Mouse (Mus musculus) lung, embryonic 16.5 days (tissue): Measurements from ENCODE around the gene Lasp1. TPM values are rescaled to one million over a fixed set of nuclear protein-coding genes. Genes with fewer than 3 reads are reported as not detected.

Source experiments
- ATAC-seq: fragments of 200-750 bp; cut with Nextera tagmentation; 2 replicates; pipeline ENCODE4 v1.8.0; 2017; ENCODE audit warnings: low read depth, mild to moderate bottlenecking, moderate library complexity
- H3K27ac ChIP-seq: fragments of 300-500 bp; sonication (generic); 2 replicates; pipeline ENCODE4 v1.5.1; 2014; ENCODE audit warnings: mild to moderate bottlenecking, control low read depth, low read length
- H3K27me3 ChIP-seq: fragments of 300-500 bp; sonication (generic); 2 replicates; pipeline ENCODE4 v1.6.1; 2014; ENCODE audit warnings: low read depth, low read length, mixed read lengths; ENCODE audit not compliant: control insufficient read depth, insufficient read depth
- H3K36me3 ChIP-seq: fragments of 300-500 bp; sonication (generic); 2 replicates; pipeline ENCODE4 v1.6.1; 2014; ENCODE audit warnings: low read length; ENCODE audit not compliant: control insufficient read depth, insufficient read depth
- H3K4me1 ChIP-seq: fragments of 300-500 bp; sonication (generic); replicated peaks from 2 replicates; pipeline ENCODE4 v1.6.1; 2014; ENCODE audit warnings: low read length, mixed read lengths; ENCODE audit not compliant: control insufficient read depth, insufficient read depth
- H3K4me2 ChIP-seq: fragments of 300-500 bp; sonication (generic); 2 replicates; pipeline ENCODE4 v1.6.1; 2014; ENCODE audit warnings: low read depth, low read length, control low read depth
- H3K4me3 ChIP-seq: fragments of 300-500 bp; sonication (generic); 2 replicates; pipeline ENCODE4 v1.5.1; 2014; ENCODE audit warnings: mild to moderate bottlenecking, low read length, control low read depth
- H3K9ac ChIP-seq: fragments of 300-500 bp; sonication (generic); 2 replicates; pipeline ENCODE4 v1.6.1; 2014; ENCODE audit warnings: low read length, control low read depth
- H3K9me3 ChIP-seq: fragments of 300-500 bp; sonication (generic); 2 replicates; pipeline ENCODE4 v1.6.1; 2016; ENCODE audit warnings: low read length; ENCODE audit not compliant: control insufficient read depth
- WGBS: fragments of 180-500 bp; shearing (Covaris S2); extraction: QIAGEN DNeasy Blood & Tissue Kit; methylation state at CpG from one replicate; pipeline ENCODE4 v1.1.7; 2014; 5-methylcytosine and 5-hydroxymethylcytosine counted together
- polyA plus RNA-seq: library from polyadenylated mRNA; unstranded; fragments of >200 nt; fragmentation: Nextera tagmentation; extraction: Ambion mirVana; gene quantifications from 2 replicates; pipeline ENCODE4 v1.2.1, GENCODE M21; 2015

The Lasp1 gene
- polyA plus RNA-seq, 1 experiment from 2014 or later: 167 TPM

DNA sequence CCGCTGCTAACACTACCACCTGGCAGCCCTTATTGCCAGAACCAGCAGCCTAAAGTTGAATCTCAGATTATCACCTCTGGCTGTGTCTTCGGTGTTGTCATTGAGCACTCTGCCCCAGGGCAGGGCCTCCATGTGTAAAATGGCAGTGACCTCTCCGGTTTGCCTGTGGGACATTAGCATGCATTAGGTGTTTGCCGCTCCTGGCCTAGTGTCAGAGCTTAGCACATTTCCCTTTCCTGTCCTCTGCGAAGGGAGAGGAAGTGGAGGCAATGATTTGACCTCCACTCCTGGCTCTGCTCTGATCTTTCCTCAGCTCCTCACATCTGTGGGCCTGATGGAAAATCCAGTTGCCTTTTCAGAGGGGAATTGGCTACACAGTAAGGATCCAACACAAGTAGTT lies 21.1 kb downstream of the Lasp1 start:
- Histone ChIP-seq H3K9ac (no peak overlapping the region), H3K27ac (no peak overlapping the region), H3K36me3 (peaks cover 15% of the 10 kb centered on the region), H3K27me3 (no peaks in the 10 kb centered on the region), H3K4me1 (peaks cover 43% of the 10 kb centered on the region), H3K4me3 (no peak overlapping the region), H3K4me2 (no peak overlapping the region), H3K9me3 (no peaks in the 10 kb centered on the region)
- no peak for ATAC-seq
- 63% methylated on average over 5 of the region's 5 CpGs for WGBS

DNA sequence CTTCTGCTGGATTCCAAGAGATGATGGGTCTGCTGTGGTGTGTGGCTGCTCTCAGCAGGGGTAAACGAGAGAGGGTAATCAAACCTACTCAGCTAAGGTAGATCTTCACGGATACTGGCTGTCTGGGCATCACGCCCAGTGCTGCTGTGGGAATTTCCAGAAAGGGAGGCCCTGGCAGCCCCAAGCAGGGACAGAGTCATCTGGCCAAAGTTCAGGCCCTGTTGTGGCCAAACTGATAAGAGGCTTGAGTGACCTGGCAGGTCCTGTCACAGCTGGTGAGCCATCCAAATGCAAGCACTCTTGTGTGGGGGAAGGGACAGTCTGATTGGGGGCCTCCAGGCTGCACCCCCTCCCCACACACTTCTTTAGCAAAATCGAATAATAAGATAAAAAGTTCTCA lies 22.0 kb downstream of the Lasp1 start:
- Histone ChIP-seq H3K4me3 (no peak overlapping the region), H3K9ac (no peak overlapping the region), H3K9me3 (no peaks in the 10 kb centered on the region), H3K27ac (no peak overlapping the region), H3K27me3 (no peaks in the 10 kb centered on the region), H3K4me1 (peaks cover 34% of the 10 kb centered on the region), H3K36me3 (peaks cover 16% of the 10 kb centered on the region), H3K4me2 (no peak overlapping the region)
- no peak for ATAC-seq
- WGBS: 40% methylated on average over 4 of the region's 4 CpGs

DNA sequence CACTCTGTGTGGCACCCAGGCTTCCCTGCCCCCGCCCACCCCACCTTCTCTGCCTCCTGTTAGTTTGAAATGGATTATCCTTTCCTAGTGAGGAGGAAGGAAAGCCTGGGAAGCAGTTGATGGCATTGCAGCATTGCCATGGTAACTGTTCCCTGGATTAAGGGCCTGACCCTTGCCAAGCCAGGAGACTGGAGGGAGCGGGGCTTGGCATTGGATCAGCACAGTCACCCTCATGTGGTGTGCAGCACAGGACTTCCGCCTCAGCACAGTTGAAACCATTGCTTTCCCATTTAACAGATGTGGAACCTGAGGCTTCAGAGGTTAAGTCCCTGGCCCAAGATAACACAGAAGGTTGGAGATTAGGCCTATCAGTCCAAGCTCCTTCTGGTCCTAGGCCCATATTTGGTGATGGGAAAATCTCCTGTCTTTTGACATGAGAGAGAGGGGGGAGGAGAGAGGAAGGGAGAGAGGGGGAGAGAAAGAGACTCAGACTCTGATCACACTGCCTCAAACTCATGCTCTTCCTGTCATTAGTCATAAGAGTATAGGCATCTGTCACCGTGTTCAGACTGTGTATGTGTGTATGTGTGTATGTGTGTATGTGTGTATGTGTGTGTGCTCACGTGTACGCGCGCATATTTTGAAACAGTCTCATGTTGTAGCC lies 22.7 kb downstream of the Lasp1 start:
- Histone ChIP-seq H3K4me3 (no peak overlapping the region), H3K36me3 (peaks cover 12% of the 10 kb centered on the region), H3K9ac (no peak overlapping the region), H3K4me2 (no peak overlapping the region), H3K9me3 (no peaks in the 10 kb centered on the region), H3K4me1 (peaks cover 27% of the 10 kb centered on the region), H3K27me3 (no peaks in the 10 kb centered on the region), H3K27ac (no peak overlapping the region)
- 89% methylated on average over 8 of the region's 8 CpGs for WGBS
- no peak for ATAC-seq

DNA sequence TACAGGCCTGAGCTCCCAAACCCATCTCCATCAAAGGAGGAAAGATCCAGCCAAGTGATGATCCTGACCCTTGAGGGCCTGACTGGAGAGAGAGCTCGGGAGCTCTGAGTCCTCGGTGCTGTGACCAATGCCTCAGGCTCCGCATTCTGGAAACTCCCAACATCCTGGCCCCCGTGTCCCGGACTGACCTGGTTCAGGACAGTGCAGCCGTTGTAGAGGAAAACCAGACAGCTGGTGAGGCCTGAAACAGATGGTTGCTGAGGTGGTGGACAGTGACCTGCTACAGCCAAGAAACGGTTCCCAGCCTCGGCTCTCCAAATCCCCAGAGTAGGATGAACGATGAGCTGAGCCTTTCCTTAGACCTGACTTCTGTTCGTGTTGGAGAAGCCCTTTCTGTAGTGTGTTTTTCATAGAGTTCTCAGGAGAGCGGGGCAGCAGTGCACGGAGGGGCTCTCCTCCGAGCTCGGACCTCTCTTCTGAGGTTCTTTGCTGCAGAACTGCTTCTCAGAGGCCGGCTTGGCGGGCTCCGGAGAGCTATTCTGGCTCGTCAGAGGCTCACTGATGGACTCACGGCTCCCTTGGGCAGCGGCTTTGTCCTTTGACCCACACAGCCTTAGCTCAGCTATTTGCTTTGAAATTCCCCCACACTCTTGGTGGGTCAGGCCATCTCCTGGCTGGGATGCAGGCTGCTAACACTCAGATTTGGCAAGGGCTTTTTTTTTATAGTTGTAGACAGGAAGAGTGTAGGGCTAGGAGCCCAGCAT lies 24.2 kb downstream of the Lasp1 start:
- Histone ChIP-seq H3K27me3 (no peaks in the 10 kb centered on the region), H3K4me2 (no peak overlapping the region), H3K9me3 (no peaks in the 10 kb centered on the region), H3K27ac (no peak overlapping the region), H3K9ac (no peak overlapping the region), H3K36me3 (peaks cover 17% of the 10 kb centered on the region), H3K4me1 (peaks cover 13% of the 10 kb centered on the region), H3K4me3 (no peak overlapping the region)
- WGBS: 70% methylated on average over 20 of the region's 20 CpGs
- ATAC-seq: no peak

DNA sequence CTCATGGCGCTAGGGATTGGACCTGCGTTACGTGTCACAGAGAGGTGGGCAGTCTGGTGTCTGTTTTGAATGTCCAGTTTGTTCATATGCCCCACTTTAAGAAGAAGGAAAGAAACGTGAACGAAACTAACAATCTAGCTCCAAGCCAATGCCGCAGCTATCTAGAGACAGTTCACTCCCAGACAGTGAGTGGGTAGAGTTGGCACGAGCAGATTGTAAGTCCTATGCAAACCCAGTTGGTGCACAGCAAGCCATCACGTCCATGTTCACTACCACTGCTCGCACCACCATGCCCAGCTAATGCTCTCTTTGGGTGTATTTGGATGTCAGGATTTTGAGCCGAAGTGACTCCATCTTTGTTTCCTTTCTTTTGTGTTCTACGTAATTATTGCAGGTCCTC lies 25.4 kb downstream of the Lasp1 start:
- H3K9ac ChIP-seq: no peak overlapping the region
- H3K4me3 ChIP-seq: no peak overlapping the region
- H3K27ac ChIP-seq: no peak overlapping the region
- H3K9me3 ChIP-seq: no peaks in the 10 kb centered on the region
- no peak for ATAC-seq
- peaks cover 2% of the 10 kb centered on the region for H3K4me1 ChIP-seq
- 97% methylated on average over 11 of the region's 11 CpGs for WGBS
- H3K27me3 ChIP-seq: no peaks in the 10 kb centered on the region
- H3K36me3 ChIP-seq: peaks cover 17% of the 10 kb centered on the region
- no peak overlapping the region for H3K4me2 ChIP-seq

DNA sequence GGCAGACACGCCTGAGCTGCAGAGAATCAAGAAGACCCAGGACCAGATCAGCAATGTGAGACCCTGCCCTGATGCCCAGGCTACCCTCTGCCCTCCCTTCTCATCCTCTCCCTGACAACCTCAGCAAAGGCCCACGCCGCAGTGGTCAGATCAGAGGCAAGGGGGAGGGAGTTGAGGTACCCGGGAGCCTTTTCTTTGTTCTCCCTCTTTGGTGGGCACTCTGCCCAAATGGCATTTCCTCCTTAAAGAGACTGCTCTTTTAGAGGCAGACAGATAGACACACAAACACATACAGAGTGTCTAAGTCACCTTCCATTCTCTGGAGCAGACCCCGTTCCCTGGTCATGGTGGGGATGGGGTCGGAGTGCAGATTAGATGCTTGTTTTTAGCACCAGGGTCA lies 26.1 kb downstream of the Lasp1 start:
- ATAC-seq: no peak; the same call in 1 of the 2 replicates
- peak overlapping the region; percentile 28; the same call in 1 of the 2 replicates for H3K27ac ChIP-seq
- WGBS: 58% methylated on average over 6 of the region's 6 CpGs

DNA sequence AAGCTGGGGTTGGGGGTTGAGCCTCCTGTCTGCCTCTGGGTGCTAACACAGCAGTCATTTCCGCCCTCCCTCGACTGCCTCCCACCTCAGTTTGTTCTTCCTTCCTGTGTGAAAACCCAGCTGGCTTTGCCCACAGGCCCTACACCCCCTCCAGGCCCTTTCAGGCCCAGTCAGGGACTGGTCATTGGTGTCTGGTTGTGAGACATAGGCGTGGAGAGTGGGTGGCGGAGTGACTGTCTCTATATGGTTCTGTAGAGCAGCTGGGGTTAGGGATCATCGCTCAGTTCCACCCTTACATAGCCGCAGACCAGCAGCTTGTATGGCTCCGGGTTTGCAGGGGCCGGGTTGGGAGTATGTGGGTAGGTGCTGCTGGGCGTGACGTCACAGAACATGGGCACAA lies 26.5 kb downstream of the Lasp1 start:
- ATAC-seq: no peak
- Histone ChIP-seq H3K27me3 (no peaks in the 10 kb centered on the region), H3K4me3 (no peak overlapping the region), H3K36me3 (peaks cover 24% of the 10 kb centered on the region), H3K4me1 (no peaks in the 10 kb centered on the region), H3K9ac (no peak overlapping the region), H3K27ac (peak overlapping the region; percentile 28; the same call in 1 of the 2 replicates), H3K4me2 (no peak overlapping the region), H3K9me3 (no peaks in the 10 kb centered on the region)
- WGBS: 83% methylated on average over 10 of the region's 10 CpGs

More for the DNA sequence above, 26.1 kb downstream of the Lasp1 start:
- Histone ChIP-seq H3K4me2 (no peak overlapping the region), H3K4me3 (no peak overlapping the region), H3K36me3 (peaks cover 20% of the 10 kb centered on the region), H3K27me3 (no peaks in the 10 kb centered on the region), H3K4me1 (no peaks in the 10 kb centered on the region), H3K9me3 (no peaks in the 10 kb centered on the region), H3K9ac (no peak overlapping the region)

DNA sequence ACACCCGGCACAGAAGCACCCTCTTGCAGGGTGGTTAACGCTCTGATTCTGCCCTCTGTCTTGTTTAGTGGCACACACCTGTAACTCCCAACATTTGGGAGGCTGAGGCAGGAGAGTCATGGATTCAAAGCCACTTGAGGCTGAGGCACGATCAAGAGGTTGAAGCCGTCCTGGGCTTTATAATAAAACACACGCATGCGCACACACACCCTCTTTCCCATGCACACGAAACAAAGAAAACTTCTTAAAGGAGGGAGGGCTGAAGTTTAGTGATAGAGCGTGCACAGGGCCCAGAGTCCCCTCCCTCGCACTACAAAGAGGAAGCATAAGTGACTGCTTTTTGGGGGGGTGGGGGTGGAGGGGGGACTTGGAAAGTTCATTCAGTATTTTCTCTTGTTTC lies 27.2 kb downstream of the Lasp1 start:
- Histone ChIP-seq H3K27me3 (no peaks in the 10 kb centered on the region), H3K9me3 (no peaks in the 10 kb centered on the region), H3K9ac (no peak overlapping the region), H3K4me1 (no peaks in the 10 kb centered on the region), H3K36me3 (peaks cover 25% of the 10 kb centered on the region), H3K27ac (no peak overlapping the region), H3K4me3 (no peak overlapping the region), H3K4me2 (no peak overlapping the region)
- WGBS: 74% methylated on average over 9 of the region's 9 CpGs
- ATAC-seq: no peak

DNA sequence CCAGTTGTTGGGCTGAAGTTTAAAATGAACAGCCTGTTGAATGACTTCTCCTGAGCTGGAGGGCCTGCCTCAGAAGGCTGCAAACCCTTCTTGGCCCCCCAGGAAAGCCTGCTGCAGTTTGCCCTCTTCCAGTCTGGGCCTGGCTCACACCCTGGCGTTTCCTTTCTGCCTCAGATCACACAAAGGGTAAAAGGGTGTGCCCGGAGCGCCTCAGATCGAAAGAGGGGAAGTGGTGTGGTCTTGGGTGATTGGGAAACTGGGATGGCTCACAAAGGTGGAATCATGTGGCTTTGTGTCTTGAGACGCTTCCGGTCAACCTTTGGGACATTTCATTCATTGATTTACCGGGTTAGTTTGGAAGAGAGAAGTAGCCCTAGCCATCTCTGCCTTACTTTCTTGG lies 27.6 kb downstream of the Lasp1 start:
- H3K4me3 ChIP-seq: no peak overlapping the region
- H3K9me3 ChIP-seq: no peaks in the 10 kb centered on the region
- peaks cover 25% of the 10 kb centered on the region for H3K36me3 ChIP-seq
- H3K9ac ChIP-seq: no peak overlapping the region
- WGBS: 66% methylated on average over 7 of the region's 7 CpGs
- H3K4me1 ChIP-seq: no peaks in the 10 kb centered on the region
- ATAC-seq: no peak
- H3K4me2 ChIP-seq: no peak overlapping the region
- H3K27me3 ChIP-seq: no peaks in the 10 kb centered on the region
- no peak overlapping the region for H3K27ac ChIP-seq
